Mouse (Mus musculus) embryonic fibroblast, embryonic 13.5 days (primary cell): ENCODE measurements around the gene Emilin3. TPM values are rescaled to one million over a fixed set of nuclear protein-coding genes. Genes with fewer than 3 reads are reported as not detected.

Experiments
- H3K27ac ChIP-seq: 2 replicates; pipeline ENCODE4 v1.5.1; 2012; ENCODE audit warnings: low read length, control low read depth, inconsistent platforms; ENCODE audit not compliant: insufficient read depth
- H3K4me1 ChIP-seq: 2 replicates; pipeline ENCODE4 v1.6.1; 2011; ENCODE audit warnings: low read length; ENCODE audit not compliant: control insufficient read depth, insufficient read depth
- H3K4me3 ChIP-seq: 2 replicates; pipeline ENCODE4 v1.5.1; 2011; ENCODE audit warnings: mild to moderate bottlenecking, control low read depth, low read length; ENCODE audit not compliant: insufficient read depth
- CTCF ChIP-seq: IDR thresholded peaks from 2 replicates; pipeline ENCODE4 v1.5.1; 2011; ENCODE audit warnings: mild to moderate bottlenecking, control low read depth, low read length, moderate library complexity, borderline replicate concordance; ENCODE audit not compliant: insufficient read depth
- POLR2A ChIP-seq: IDR thresholded peaks from 2 replicates; pipeline ENCODE4 v1.6.1; 2011; ENCODE audit warnings: low read depth, mild to moderate bottlenecking, control low read depth, low read length, moderate library complexity
- polyA plus RNA-seq: library from polyadenylated mRNA; stranded (reverse); fragments of >200 nt; gene quantifications from 2 replicates; pipeline ENCODE4 v1.2.4, GENCODE M21; 2011; ENCODE audit warnings: low read depth; ENCODE audit not compliant: missing spikeins, insufficient read length

Gene Emilin3
- polyA plus RNA-seq, 1 experiment: 0.19 TPM

GRCm38 (mm10) chr2:160891697-160892096, 20.4 kb downstream of the Emilin3 start:
- Histone ChIP-seq H3K4me3 (no peak overlapping the region), H3K4me1 (no peaks in the 10 kb centered on the region), H3K27ac (no peak overlapping the region)
- TF ChIP-seq CTCF: no peak
- TF ChIP-seq POLR2A: no peak

GRCm38 (mm10) chr2:160891045-160891444, 21.1 kb downstream of the Emilin3 start:
- Histone ChIP-seq H3K4me3 (no peak overlapping the region), H3K4me1 (no peaks in the 10 kb centered on the region), H3K27ac (no peak overlapping the region)
- TF ChIP-seq POLR2A (no peak), CTCF (no peak)

- TF ChIP-seq POLR2A (no peak), CTCF (no peak)
- Histone ChIP-seq H3K4me3 (peak overlapping the region; percentile 27), H3K4me1 (no peaks in the 10 kb centered on the region), H3K27ac (no peak overlapping the region)
These were observed 24.3 kb downstream of the Emilin3 start for GRCm38 (mm10) chr2:160887859-160888258.

GRCm38 (mm10) chr2:160887284-160887683, 24.8 kb downstream of the Emilin3 start:
- TF ChIP-seq CTCF (peak; percentile 85; the same call in 1 of the 2 replicates), POLR2A (no peak)
- H3K4me3 ChIP-seq: peak overlapping the region; percentile 27; the same call in 1 of the 2 replicates
- no peak overlapping the region for H3K27ac ChIP-seq
- no peaks in the 10 kb centered on the region for H3K4me1 ChIP-seq

- Histone ChIP-seq H3K27ac (no peak overlapping the region), H3K4me3 (no peak overlapping the region), H3K4me1 (no peaks in the 10 kb centered on the region)
- TF ChIP-seq POLR2A: no peak
- no peak for TF ChIP-seq CTCF
These were observed 25.9 kb downstream of the Emilin3 start for GRCm38 (mm10) chr2:160886221-160886620.

GRCm38 (mm10) chr2:160884830-160885229, 27.3 kb downstream of the Emilin3 start:
- Histone ChIP-seq H3K4me1 (peaks cover 8% of the 10 kb centered on the region; the same call in 1 of the 2 replicates), H3K27ac (no peak overlapping the region), H3K4me3 (no peak overlapping the region)
- TF ChIP-seq CTCF (peak; percentile 58; the same call in 1 of the 2 replicates), POLR2A (no peak)

- TF ChIP-seq CTCF: no peak
- no peak for TF ChIP-seq POLR2A
- no peak overlapping the region for H3K27ac ChIP-seq
These were observed 28.2 kb downstream of the Emilin3 start for GRCm38 (mm10) chr2:160883912-160884311.

GRCm38 (mm10) chr2:160882436-160882835, 29.7 kb downstream of the Emilin3 start:
- Histone ChIP-seq H3K27ac (no peak overlapping the region), H3K4me3 (no peak overlapping the region), H3K4me1 (peaks cover 8% of the 10 kb centered on the region; the same call in 1 of the 2 replicates)
- TF ChIP-seq CTCF: no peak
- TF ChIP-seq POLR2A: no peak

More at GRCm38 (mm10) chr2:160883912-160884311, 28.2 kb downstream of the Emilin3 start:
- H3K4me1 ChIP-seq: peaks cover 8% of the 10 kb centered on the region; the same call in 1 of the 2 replicates
- no peak overlapping the region for H3K4me3 ChIP-seq

GRCm38 (mm10) chr2:160881462-160882101, 30.5 kb downstream of the Emilin3 start:
- Histone ChIP-seq H3K4me3 (no peak overlapping the region), H3K4me1 (peaks cover 8% of the 10 kb centered on the region; the same call in 1 of the 2 replicates), H3K27ac (peak overlapping the region; percentile 79; the same call in 1 of the 2 replicates)
- TF ChIP-seq POLR2A (no peak), CTCF (no peak)

- peaks cover 8% of the 10 kb centered on the region; the same call in 1 of the 2 replicates for H3K4me1 ChIP-seq
These were observed 31.5 kb downstream of the Emilin3 start, which contains the start of gene Lpin3 for GRCm38 (mm10) chr2:160880453-160881195. Gene Lpin3, plus strand, starts transcription at chr2:160880670.

More at GRCm38 (mm10) chr2:160880453-160881195, 31.5 kb downstream of the Emilin3 start, which contains the start of gene Lpin3:
- TF ChIP-seq POLR2A: peak; percentile 44; the same call in 1 of the 2 replicates
- TF ChIP-seq CTCF: no peak
- H3K27ac ChIP-seq: peak within 1 kb of the TSS; percentile 79
- H3K4me3 ChIP-seq: no peak within 1 kb of the TSS
